Mouse (Mus musculus) ovary, postnatal 36 days (tissue): ENCODE measurements around the gene Foxf1.

Experiments
- DNase-seq: peaks from one replicate; pipeline ENCODE4 v3.0.0; 2022; ENCODE audit warnings: low spot score, mixed read lengths

The Foxf1 gene

DNA sequence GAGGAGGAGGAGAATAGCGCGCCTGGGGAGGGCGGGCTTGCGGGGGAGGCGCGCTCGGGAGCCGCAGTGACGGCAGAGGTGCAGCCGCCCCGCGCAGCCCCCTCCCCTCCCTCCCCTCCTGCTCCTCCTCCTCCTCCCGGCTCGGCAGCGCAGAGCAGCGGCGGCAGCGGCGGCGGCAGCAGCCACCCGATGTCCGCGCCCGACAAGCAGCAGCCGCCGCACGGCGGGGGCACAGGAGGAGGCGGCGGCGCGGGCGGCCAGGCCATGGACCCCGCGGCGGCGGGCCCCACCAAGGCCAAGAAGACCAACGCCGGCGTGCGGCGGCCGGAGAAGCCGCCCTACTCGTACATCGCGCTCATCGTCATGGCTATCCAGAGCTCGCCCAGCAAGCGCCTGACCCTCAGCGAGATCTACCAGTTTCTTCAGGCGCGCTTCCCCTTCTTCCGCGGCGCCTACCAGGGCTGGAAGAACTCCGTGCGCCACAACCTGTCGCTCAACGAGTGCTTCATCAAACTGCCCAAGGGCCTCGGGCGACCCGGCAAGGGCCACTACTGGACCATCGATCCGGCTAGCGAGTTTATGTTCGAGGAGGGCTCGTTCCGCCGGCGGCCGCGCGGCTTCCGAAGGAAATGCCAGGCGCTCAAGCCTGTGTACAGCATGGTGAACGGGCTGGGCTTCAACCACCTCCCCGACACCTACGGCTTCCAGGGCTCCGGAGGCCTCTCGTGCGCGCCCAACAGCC is at the start of gene Foxf1:
Foxf1 (plus strand) TSS at position 177 of the 742 bp plus-strand sequence.
- DNase-seq = peak; percentile 37

DNA sequence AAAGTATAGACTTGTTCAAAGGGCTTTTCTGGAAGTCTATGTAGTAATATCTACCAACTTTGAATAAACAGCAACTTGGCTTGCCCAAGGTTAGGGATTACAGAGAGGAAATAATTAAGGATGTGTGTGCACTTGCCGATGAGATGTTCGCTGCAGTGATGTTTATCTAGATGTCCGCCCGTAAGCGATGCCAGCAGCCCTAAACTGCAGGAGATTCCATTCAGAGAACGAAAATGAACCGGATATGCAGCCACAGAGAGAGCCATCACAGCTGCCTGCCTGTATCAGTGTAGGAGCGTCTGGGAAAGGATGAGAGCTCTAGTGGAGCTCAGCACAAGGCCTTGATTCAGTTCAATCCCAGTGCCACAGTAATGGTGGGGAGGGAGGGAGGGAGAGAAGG is 48.6 kb upstream of the Foxf1 start:
- no peak for DNase-seq

DNA sequence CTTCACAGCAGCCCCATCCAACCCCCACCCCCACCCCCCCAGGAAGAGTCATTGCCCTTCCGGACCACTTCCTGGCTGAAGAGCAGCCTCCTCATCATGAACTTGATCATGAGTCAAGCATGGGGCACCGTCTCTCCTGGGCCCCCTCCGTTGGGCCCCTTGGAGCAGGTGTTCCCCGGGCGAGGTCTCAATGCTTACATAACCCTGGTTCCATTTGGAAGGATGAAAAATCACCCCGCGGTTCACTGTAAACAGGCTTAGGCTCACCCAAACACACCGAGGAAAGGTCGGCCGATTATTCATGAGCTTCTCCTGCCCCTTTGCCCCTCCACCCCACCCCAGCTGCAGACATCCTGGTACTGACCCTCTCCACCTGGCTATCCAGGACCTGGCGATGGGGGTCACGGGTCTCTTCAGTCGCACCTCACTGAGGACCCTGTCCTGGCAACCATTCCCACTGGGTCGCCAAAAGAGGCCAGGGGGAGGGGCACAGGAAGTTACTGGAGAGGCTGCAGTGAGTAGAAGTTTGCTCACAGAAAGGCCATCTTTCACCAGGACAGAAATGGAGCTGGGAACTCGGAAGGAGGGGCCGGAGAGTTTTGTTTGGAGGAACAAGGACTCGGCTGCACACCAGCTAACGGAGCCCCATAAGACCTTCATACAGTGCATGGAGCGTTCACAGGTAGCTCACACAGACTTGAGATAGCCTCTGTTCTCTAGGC is 40.3 kb upstream of the Foxf1 start:
- no peak for DNase-seq

DNA sequence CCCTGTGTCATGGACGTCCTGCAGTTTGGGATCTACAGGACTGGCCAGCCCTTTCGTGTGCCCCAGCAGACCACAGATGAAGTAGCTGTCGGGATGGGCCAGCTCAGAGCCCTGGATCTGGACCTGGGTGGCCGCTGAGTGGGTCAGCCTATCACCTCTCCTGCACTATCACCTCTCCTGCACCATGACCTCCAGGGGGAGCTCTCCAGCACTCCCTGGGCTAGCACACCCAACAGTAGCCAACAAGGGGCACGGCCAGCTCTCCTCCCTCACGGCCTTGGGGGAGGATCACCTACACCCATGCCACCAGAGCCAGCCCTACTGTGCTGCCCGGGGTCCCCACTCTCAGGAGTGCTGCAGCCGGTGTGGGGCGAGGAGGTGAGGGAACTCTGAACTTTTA is 36.7 kb upstream of the Foxf1 start:
- no peak for DNase-seq

DNA sequence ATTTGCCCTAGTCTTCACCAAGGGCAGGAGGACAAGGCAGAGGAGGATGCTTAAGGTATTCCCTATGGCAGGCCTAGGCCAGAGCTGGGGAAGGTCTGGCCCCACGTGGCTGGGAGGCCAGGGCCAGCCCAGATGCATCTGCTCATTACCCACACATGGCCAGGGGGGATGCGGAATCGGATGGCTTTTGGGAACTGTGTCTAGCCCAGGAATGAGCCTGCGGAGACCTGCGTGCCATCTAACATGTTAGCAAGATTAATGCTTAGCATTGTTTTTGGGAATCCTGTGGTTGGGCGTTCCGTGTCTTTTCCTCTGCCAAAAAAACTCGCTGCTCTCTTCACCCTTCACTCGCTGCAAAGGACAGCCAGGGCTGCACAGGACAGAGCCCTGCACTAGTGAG is 26.1 kb upstream of the Foxf1 start:
- DNase-seq = no peak

DNA sequence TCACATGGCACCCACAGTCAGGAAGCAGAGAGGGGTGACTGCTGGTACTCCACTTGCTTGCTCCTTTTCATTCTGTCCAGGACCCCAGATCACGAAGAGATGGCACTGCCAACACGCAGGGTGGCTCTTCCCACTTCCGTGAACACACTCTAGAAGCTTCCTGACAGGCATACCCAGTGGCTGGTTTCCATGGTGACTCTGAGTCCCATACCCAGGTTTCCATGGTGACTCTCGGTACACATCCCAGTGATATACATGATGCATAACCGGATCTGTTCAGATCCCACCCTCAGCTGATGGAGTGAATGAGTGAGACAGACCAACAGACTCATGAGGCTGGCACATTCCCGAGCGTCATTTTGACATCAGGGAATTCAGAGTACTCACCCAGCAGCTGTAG is 25.1 kb upstream of the Foxf1 start:
- DNase-seq = no peak

DNA sequence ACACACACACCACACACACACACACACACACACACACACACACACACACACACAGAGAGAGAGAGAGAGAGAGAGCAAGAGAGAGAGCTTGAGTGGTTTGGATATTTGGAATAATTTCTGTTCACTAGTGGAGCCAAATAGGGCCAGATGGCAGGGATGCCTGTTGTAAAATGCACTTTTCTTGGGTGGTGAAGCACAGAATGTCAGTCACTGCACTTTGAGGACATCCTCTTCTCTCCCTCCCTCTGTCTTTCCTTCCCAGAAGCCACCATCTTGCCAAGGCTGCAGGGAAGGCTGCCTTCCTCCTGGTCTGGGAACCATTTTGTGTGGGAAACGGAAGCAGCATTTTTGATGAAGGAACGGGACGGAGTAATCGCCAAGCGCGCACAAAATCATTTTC is 21.7 kb upstream of the Foxf1 start:
- no peak for DNase-seq

DNA sequence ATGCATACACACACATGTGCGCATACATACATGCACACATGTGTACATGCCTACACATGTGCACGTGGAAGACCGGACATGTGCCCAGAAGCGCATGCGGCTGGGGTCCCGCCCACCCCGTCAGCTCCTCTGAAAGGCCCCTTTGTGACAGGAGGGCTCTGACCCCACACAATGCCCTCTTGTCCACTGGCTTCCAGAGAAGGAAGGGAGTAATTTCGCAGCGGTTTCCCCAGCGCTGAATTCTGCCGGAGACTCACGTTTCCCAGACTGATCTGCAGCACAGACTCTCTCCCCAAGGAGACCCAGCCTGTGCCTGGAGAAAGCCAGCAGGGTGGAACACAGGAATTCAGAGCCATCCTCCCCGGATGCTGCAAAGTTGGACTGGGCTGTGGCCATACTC is 20.5 kb upstream of the Foxf1 start:
- no peak for DNase-seq

DNA sequence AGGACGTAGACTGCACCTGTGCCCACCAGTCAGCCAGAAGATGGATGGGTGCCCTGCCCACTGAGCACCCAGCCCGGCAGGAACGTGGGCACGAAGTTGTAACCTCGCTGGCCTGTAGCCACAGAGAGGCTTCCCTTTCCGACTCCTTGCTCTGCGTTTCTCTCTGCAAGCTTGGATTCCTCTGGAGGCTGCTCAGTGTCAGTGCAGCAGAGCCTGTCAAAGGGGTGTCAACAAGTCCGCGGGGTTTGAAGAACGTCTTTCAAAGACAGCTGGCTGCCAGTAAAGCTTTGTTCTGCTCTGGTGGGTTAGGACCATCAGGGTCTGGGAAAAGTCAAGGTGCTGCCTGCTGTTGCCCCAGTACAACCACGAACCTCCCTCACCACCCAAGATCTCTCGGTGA is 12.7 kb upstream of the Foxf1 start:
- DNase-seq = no peak

DNA sequence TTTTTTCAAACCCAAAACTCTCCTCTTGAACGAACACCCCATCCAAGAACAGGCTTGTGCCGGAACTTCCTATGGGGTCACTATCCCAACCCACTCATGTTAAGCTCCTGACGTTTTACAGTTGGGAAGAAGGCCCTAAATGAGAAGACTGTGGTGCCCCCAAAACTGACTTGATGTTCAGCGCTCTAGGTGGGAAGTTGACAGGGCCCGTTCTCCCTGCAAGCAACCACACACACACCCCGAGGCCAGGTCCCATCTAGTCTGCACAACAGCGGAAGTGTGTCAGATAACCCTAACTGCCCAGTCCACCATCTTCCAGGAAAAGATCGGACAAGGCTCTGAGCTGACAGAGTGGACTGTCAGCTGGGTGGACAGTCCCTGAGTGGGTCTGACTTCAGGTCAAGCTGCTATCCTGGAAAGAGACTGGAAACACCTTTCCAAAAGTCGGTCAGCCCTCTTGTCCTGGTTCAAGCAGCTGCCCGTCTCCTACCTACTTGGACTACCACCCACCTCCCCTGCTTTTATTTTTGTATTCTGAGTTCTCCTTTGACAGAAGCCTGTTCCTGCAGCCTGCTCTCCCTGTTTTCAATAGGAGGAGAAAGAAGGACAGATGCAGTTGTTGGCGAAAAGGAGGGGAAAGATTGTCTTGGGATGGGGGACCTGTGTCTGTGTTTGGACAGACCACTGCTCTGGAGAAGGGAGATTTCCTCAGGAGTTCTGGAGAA is 11.6 kb upstream of the Foxf1 start:
- no peak for DNase-seq

DNA sequence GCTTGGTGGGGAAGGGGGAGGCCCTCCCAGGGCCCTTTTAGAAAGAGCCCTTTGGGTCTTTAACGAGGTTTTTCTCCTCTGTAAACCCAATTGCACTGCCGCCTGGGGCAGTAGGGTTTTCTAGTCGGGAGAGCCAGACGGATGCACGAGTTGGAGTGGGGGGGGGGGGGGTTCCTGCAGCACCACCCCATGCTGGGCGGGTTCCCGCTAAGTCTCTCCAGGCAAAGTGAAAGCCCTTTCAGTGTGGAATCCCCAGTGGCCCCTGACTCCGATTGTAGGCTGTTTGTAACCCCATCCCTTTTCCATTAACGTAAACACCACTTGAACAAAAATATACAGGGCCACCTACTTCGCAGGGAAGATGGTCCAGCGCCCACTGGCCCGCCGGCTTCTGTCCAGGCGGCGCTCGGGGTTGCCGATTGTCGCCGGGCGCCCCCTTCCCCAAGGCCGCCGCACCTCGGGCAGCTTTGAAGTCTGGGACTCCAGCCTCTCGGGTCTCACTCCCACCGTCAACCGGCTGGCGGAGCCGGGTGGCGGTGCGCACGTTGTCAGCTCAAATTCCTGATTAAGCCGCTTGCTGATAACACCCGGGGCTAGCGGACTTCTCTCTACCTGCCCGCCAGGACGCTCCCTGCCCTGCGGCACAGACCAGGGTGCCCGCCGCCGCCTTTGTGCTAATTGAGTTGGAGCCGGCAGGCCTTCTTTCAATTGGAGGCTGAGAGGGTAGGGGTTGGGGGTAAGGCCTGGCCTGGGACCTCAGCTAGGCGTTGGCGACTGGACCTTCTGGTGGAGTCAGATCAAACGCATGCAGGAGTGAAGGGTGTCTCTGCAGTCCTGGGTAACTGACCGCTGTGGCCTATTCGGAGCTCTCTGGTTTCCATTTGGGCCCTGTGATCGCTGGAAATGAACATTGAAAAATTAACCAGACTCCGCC is 10.7 kb upstream of the Foxf1 start:
- DNase-seq = no peak

DNA sequence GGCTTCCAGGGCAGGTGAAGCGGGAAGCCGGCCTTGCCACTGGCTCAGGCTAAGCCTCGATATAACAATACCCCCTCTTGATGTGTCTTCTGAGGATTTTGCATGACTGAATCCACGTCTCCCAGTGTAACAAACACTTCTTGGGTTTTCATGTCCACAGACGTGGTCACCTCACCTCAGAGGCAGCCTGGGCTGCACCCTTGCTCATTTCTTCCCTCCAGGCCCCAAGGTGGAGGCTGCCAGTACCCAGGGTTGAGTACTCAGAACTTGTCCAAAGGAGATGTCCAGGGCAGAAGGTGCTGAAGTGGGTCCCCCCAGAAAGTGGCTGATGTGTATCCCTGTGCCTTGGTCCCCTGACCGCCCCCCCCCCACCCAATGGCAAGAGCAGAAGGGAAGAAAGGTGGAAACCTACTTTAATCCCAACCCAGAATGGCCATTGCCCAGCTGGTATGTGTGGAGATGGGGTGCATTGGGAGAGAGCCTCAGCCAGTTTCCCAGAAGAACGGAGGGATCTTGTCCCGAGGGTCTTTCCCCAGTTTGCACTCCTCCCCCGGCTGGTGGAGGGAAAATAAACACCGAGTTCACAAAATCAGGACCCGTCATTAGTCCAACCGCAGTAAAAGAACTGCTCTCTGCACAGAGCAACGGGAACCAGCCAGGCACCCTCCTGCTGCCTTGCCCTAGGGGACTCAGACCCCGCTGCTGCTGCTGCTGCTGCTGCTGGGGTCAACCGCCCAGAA is 9.9 kb upstream of the Foxf1 start:
- DNase-seq = no peak

DNA sequence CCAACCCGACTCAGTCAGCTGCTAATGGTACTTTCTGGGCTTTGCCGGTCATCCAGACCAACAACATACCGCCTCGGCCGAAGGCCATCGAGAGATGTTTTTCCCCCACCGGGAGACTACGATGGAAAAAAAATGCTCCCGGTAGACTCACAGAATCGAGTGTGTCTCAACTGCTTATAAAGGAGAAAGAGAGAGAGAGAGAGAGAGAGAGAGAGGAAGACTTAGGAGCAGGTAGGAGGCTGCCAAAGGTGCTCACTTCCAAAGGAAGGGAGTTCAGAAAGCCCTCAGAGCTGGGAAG is 9.4 kb upstream of the Foxf1 start:
- DNase-seq = no peak

DNA sequence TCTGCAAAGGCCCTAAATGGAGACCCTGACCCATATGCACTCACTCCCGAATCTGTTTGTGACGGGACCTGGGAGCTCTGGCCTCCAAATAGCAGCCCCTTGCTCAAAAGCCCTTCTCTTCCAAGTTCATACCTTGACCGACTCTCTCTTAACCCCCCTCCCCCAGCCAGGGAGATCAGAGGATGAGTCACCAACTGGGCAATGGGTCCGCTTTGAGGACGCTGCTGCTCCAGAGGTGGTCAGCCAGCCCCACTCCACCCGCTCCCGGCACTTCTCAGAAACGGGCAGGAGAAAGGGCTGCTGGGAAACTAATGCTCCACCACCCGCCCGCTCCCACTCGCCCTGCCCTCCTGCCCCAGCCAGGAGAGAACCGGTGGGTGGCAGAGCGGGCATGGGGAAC is 8.2 kb upstream of the Foxf1 start:
- DNase-seq = no peak

DNA sequence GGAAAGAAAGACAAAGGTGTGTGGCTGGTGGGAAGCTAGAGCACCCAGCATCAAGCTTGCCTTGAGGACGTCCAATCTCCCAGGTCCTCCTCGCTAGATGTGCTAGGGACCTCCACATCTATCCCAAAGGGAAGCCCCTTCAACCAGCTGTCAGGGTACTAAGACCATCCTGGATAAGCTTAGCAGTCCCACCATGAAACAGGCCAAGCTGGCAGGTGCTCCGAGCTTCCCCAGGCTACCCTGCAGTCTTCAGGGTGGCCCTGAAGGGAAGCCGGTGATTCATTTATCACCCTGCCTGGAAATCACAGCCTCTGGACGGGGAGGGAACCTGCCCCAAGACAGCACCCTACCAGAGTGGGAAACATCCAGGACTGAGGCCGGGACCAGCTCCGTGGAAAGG is 7.6 kb upstream of the Foxf1 start:
- no peak for DNase-seq

DNA sequence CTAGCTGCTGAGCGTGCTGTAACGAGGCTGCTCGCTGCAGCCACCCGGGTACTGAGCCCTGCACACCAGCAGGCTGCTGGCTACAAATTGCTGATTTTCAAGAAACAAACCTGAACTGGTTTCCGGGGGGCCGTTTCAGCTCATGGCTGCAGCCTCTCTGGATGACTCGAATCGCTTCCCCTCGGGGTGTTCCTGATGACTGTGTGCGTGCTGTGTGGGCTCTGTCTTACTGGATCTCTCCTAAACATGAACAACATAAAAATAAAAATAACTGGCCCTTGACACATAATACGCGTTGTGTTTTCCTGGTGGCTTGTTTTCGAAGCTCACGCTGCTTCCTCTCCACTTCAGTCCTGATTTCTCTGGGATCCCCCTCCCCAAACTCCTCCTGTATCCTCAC is 5.5 kb upstream of the Foxf1 start:
- DNase-seq = no peak

DNA sequence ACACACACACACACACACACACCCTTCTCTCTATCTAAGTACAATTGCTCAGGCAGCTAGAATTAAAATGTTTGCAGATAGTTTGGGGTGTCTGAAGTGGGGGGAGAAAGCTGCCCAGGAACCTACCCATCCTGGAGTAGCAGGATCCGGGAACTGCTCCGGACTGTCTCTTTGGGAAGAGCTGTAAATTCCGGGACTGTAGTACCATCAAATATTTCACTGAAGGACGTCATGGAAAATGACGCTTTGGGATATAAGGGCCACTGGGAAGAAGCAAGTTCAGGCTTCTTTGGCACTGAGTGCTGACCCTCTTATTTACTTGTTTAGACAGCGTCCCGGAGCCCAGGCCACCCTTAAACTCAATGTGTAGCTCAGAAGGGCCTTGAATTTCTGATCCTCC is 5.0 kb upstream of the Foxf1 start:
- DNase-seq = no peak

DNA sequence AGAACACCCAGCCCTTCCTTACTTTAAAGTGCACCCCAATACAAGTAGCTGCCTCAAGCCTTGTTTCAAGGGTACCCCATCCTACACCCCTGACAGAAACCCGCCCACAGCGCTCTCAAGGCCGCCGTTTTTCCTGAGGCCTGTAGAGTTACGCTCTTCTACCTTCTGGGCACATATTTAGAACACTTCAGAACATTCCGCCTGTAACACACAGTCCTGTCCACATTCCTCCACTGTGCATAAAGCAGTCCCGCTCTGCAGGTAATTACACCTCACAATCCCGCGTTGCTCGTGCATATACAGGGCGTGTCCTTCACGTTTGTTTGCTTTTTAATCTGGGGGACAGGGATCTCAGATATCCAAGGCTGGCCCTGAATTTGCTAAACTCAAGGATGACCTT is 4.2 kb upstream of the Foxf1 start:
- DNase-seq = no peak

DNA sequence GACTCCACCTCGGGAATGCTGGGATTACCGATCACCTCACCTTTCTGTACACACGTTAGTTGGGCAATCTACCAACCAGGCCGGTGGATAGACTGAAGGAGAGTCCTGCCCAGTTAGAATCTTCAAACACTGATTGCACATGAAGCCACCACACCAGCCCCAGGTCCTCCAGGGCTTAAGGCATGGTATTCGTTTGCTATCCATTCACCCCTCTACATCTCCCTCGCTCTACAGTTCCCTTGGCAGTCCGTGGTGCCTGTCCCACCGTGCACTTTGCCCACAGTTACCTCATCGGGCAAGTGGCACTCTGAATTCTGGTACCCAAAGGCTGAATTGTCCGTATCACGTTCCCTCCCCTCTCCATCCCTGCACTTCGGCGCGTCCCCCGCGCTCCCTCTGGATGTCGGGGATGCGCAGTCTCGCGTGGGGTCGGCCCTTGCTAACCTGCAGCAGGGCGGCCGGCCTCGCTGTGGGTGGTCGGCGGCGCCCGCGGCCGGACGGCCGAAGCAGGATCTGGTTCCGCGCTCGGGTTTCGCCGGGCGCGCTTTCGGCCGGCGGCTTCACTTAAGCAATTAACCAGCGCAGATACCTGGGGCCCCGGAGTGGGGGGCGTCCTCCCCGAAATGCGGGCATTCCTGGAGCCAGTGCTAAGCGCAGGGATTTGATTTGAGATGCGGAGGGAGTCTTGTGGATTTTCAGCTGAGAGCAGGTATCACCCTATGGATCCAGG is 3.7 kb upstream of the Foxf1 start:
- no peak for DNase-seq

DNA sequence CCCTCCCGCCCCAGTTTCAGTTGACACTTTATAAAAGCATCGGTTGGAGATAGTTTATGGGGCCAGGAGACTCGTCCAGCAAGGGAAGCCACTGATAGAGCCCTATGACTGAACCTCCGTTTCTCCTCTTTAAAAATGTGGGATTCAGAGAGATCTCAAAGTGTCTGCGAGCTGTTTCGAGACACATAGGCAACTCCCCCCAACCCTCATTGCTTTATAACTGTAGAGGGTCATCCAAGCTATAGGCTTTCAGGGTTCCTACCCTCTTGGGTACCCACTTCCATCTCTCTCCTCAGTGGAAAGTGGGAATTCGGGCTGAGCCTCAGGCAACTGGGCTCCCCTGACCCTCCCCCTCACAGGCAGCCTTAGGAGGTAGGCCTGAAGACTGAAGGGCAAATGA is 2.8 kb upstream of the Foxf1 start:
- DNase-seq = no peak
